Mouse (Mus musculus) spleen, adult 2 months (tissue): ENCODE measurements at regions not wholly inside any gene's neighbourhood (a gene's known extent, or its start where the extent isn't known, plus 50 kb on each side); places are given as distances from the start of the nearest gene placed in this dataset.

Experiments used
- CTCF ChIP-seq: fragments of 200-500 bp; IDR thresholded peaks from 2 replicates; pipeline ENCODE4 v1.5.1; 2011; ENCODE audit warnings: mild to moderate bottlenecking, inconsistent platforms; ENCODE audit not compliant: insufficient read depth, insufficient read length, insufficient replicate concordance; ENCODE audit errors: extremely low read depth
- POLR2A ChIP-seq: fragments of 200-500 bp; IDR thresholded peaks from 2 replicates; pipeline ENCODE4 v1.6.1; 2011; ENCODE audit warnings: low read depth, low read length, inconsistent platforms

GRCm38 (mm10) chr16:25083729-25084128 lies 202.9 kb upstream of the Tprg start:
- TF ChIP-seq POLR2A = no peak
- no peak for TF ChIP-seq CTCF
